Mouse (Mus musculus) thymus, postnatal 4 days (tissue): ENCODE data around the gene Cic.
A peak's percentile ranks its signal among the peaks of the same experiment; 100 is the strongest.

Source experiments
- DNase-seq: peaks from one replicate; pipeline ENCODE4 v3.0.0; 2021

The Cic gene

GRCm38 (mm10) chr7:25284171-25284570 lies 16.7 kb downstream of the Cic start:
- DNase-seq: peak; percentile 11

- DNase-seq: no peak
Measured at GRCm38 (mm10) chr7:25284766-25285165, 17.3 kb downstream of the Cic start.

- no peak for DNase-seq
Measured at GRCm38 (mm10) chr7:25285511-25286238, 18.2 kb downstream of the Cic start.

GRCm38 (mm10) chr7:25286989-25287388 lies 19.5 kb downstream of the Cic start:
- DNase-seq: peak; percentile 22

- no peak for DNase-seq
Measured at GRCm38 (mm10) chr7:25288011-25288410, 20.5 kb downstream of the Cic start.

GRCm38 (mm10) chr7:25288721-25289120 lies 21.2 kb downstream of the Cic start:
- no peak for DNase-seq

GRCm38 (mm10) chr7:25289925-25290324 lies 22.4 kb downstream of the Cic start:
- DNase-seq: peak; percentile 13

- DNase-seq: peak; percentile 4
Measured at GRCm38 (mm10) chr7:25290463-25290862, 23.0 kb downstream of the Cic start.

- peak; percentile 10 for DNase-seq
Measured at GRCm38 (mm10) chr7:25290911-25291310, 23.4 kb downstream of the Cic start.

- DNase-seq: peak; percentile 8
Measured at GRCm38 (mm10) chr7:25292107-25292506, 24.6 kb downstream of the Cic start.

- DNase-seq: peak; percentile 12
Measured at GRCm38 (mm10) chr7:25293191-25293739, 25.8 kb downstream of the Cic start.

GRCm38 (mm10) chr7:25294495-25294894 lies 27.0 kb downstream of the Cic start:
- no peak for DNase-seq

- DNase-seq: no peak
Measured at GRCm38 (mm10) chr7:25294960-25295722, 27.6 kb downstream of the Cic start.

GRCm38 (mm10) chr7:25296945-25297453 lies 29.5 kb downstream of the Cic start:
- peak; percentile 80 for DNase-seq

- DNase-seq: peak; percentile 93
Measured at GRCm38 (mm10) chr7:25297454-25298325, 30.2 kb downstream of the Cic start, which contains the start of gene Pafah1b3. Gene Pafah1b3, minus strand, starts transcription at chr7:25297986.

GRCm38 (mm10) chr7:25301063-25301462 lies 33.6 kb downstream of the Cic start, which contains the start of gene Prr19:
Gene Prr19, plus strand, starts transcription at chr7:25301411.
- peak; percentile 34 for DNase-seq

GRCm38 (mm10) chr7:25303003-25303684 lies 35.6 kb downstream of the Cic start:
- DNase-seq: no peak

- DNase-seq: no peak
Measured at GRCm38 (mm10) chr7:25303685-25304006, 36.1 kb downstream of the Cic start.

- no peak for DNase-seq
Measured at GRCm38 (mm10) chr7:25305481-25305880, 38.0 kb downstream of the Cic start.

GRCm38 (mm10) chr7:25305956-25306613 lies 38.6 kb downstream of the Cic start, which contains the start of gene Tmem145:
Gene Tmem145, plus strand, starts transcription at chr7:25306106.
- peak; percentile 70 for DNase-seq

GRCm38 (mm10) chr7:25306614-25306996 lies 39.1 kb downstream of the Cic start:
- no peak for DNase-seq
